Mouse (Mus musculus) forebrain, embryonic 13.5 days (tissue): ENCODE measurements at regions not wholly inside any gene's neighbourhood (a gene's known extent, or its start where the extent isn't known, plus 50 kb on each side); places are given as distances from the start of the nearest gene placed in this dataset.

Source experiments
- ATAC-seq: fragments of 200-750 bp; cut with Nextera tagmentation; 2 replicates; pipeline ENCODE4 v1.8.0; 2017
- H3K27ac ChIP-seq: fragments of 300-500 bp; sonication (generic); 2 replicates; pipeline ENCODE4 v1.5.1; 2015; ENCODE audit warnings: inconsistent platforms, mild to moderate bottlenecking, moderate library complexity
- H3K27me3 ChIP-seq: fragments of 300-500 bp; sonication (generic); 2 replicates; pipeline ENCODE4 v1.6.1; 2015; ENCODE audit warnings: mild to moderate bottlenecking, inconsistent platforms
- H3K36me3 ChIP-seq: fragments of 300-500 bp; sonication (generic); 2 replicates; pipeline ENCODE4 v1.6.1; 2015; ENCODE audit warnings: mild to moderate bottlenecking, inconsistent platforms; ENCODE audit not compliant: poor library complexity, severe bottlenecking
- H3K4me1 ChIP-seq: fragments of 300-500 bp; sonication (generic); 2 replicates; pipeline ENCODE4 v1.6.1; 2015; ENCODE audit warnings: inconsistent platforms
- H3K4me2 ChIP-seq: fragments of 300-500 bp; sonication (generic); 2 replicates; pipeline ENCODE4 v1.6.1; 2015; ENCODE audit warnings: inconsistent platforms, mild to moderate bottlenecking, moderate library complexity
- H3K4me3 ChIP-seq: fragments of 300-500 bp; sonication (generic); 2 replicates; pipeline ENCODE4 v1.5.1; 2015; ENCODE audit warnings: mild to moderate bottlenecking, inconsistent platforms
- H3K9ac ChIP-seq: fragments of 300-500 bp; sonication (generic); 2 replicates; pipeline ENCODE4 v1.6.1; 2015; ENCODE audit warnings: mild to moderate bottlenecking, inconsistent platforms
- H3K9me3 ChIP-seq: fragments of 300-500 bp; sonication (generic); replicated peaks from 2 replicates; pipeline ENCODE4 v1.6.1; 2016; ENCODE audit warnings: inconsistent platforms
- WGBS: fragments of 180-500 bp; shearing (Covaris S2); methylation state at CpG from one replicate; pipeline ENCODE4 v1.1.7; 2015; 5-methylcytosine and 5-hydroxymethylcytosine counted together

DNA sequence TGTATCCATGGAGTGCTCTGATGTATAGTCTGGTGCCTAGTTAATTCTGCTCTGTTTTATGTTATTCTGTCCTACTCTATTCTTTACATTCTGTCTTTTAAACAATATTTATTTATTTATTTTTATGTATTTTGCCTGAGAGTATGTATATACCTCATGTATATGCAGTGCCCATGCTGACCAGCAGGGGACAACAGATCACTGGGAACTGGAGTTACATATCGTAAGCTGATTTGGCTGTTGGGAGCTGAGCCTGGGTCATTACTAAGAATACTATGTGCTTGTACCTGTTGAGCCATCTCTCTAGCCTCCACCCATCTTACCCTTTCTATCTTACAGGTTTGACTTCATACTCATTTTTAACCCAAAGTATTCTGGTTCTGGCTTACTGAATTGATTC, 251.8 kb downstream of the Sec16b start:
- peaks cover 20% of the 10 kb centered on the region for H3K4me1 ChIP-seq
- no peaks in the 10 kb centered on the region for H3K27me3 ChIP-seq
- H3K36me3 ChIP-seq, result no peaks in the 10 kb centered on the region
- no peak overlapping the region for H3K27ac ChIP-seq
- 96% methylated on average over 1 of the region's 1 CpGs for WGBS
- H3K4me3 ChIP-seq, result no peak overlapping the region
- no peak overlapping the region for H3K9ac ChIP-seq
- no peak for ATAC-seq
- H3K4me2 ChIP-seq, result no peak overlapping the region
- no peaks in the 10 kb centered on the region for H3K9me3 ChIP-seq

DNA sequence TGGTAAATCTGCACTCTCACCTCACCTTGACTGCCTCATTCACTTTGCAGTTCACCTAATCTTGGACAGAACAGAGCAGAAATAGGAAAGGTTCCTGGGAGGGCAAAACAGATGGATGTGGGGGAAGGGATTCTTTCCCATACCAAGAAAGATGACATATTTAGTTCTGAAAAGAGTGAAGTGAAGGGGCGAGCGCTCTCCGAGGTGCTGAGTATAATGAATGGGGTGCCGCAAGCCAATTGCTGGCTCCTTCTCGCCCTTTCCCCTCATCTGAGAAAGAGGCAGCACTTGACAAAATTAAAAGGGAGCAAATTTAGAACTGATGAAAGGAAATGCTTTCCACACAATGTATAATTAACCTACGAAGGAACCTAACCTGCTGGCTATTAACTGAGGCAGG, 261.7 kb downstream of the Sec16b start:
- Histone ChIP-seq H3K9ac (no peak overlapping the region), H3K9me3 (no peaks in the 10 kb centered on the region), H3K27me3 (no peaks in the 10 kb centered on the region), H3K36me3 (no peaks in the 10 kb centered on the region), H3K4me2 (no peak overlapping the region), H3K27ac (no peak overlapping the region; the same call in 1 of the 2 replicates), H3K4me3 (no peak overlapping the region), H3K4me1 (peaks cover 15% of the 10 kb centered on the region)
- no peak for ATAC-seq
- WGBS, result 34% methylated on average over 6 of the region's 6 CpGs

DNA sequence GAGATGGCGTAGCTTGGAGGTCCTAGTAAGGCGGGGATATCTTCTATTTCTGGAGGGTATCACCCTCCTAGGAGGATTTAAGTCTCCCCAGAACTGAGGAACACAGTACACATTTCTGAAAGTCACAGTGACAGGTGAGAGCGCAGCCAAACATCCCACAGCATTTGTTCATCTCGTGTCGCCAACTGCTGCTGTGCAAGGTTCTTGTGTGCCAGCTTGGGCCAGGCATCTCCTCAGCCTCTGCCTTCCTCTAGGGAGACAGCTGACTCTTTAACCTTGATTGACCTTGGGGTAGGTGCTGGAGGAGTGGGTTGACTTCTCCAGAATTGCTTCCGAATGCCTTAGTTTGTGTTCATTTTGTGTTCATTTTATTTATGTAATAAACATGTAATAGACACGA, 291.2 kb downstream of the Sec16b start:
- H3K4me2 ChIP-seq, result no peak overlapping the region
- H3K4me3 ChIP-seq, result no peak overlapping the region
- no peaks in the 10 kb centered on the region for H3K27me3 ChIP-seq
- H3K36me3 ChIP-seq, result no peaks in the 10 kb centered on the region
- peaks cover 5% of the 10 kb centered on the region; the same call in 1 of the 2 replicates for H3K4me1 ChIP-seq
- no peaks in the 10 kb centered on the region for H3K9me3 ChIP-seq
- H3K9ac ChIP-seq, result no peak overlapping the region
- no peak for ATAC-seq
- WGBS, result 94% methylated on average over 7 of the region's 7 CpGs
- H3K27ac ChIP-seq, result no peak overlapping the region

DNA sequence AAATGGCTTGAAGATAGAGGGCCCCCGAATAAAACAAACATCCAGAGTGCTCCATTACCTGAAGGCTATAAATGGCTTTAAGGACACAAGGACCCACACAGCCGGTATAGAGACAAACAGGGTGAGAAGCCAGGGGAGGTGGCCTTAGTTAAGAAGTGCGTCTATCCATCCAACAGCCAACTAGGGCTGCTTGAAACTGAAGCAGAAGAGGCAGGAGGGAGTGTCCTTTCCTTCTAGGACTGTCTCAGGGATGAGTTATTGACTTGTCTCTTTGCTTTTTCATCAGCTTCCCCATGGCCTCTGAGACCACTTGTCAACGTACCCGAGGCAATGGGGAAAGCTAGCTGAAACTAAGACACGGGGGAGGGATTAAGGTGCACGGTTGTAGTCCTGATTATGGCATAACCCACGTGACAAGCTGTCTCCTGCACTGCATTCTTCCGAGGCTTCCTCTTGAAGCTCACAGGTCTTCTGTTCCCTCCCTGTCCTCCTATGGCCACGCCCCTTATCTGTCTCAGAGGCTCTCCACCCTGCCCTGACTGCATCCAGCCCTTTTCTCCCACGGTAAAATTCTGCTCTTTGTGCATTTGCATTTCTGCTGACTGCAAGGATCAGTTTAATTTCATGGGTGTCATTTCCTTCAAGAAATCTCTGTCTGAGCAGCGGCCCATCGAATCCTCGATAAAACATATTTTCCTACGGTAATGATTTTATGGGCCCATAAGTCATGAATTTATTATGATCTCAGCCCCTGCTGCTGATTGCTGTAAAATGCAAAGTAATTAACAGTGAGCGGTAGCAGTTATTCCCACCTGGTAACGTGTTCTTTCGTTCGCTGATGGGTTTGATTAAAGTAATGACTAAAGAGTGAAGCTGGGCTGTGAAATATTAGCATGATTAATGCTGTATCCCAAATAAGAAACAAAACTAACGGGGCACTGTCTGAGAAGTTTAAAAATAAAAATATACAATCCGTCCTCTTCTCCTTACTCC, 292.3 kb downstream of the Sec16b start:
- 66% methylated on average over 21 of the region's 21 CpGs for WGBS
- Histone ChIP-seq H3K4me2 (no peak overlapping the region), H3K36me3 (no peaks in the 10 kb centered on the region), H3K9ac (no peak overlapping the region), H3K27me3 (no peaks in the 10 kb centered on the region), H3K4me1 (peaks cover 5% of the 10 kb centered on the region; the same call in 1 of the 2 replicates), H3K4me3 (no peak overlapping the region), H3K9me3 (no peaks in the 10 kb centered on the region), H3K27ac (no peak overlapping the region)
- ATAC-seq, result peak; percentile 50; the same call in 1 of the 2 replicates

DNA sequence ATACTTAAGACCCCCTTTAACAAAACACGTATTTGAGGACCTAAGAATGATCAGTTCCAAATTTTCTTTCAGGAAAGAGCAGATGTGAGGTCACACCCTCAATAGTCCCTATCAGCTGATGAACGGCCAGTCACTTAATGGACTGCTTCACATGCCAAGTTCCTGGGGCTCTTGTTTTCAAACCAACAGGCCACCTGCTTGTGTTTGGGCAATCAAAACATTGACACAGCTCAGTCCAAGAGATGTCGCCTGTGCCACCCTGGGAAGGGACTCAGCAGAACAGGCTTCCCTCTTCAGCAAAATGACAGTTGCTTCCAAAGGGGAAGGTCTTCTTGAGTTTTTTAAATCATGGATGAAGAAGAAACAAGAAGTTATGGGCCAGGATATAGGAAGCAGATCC, 294.6 kb downstream of the Sec16b start:
- Histone ChIP-seq H3K9me3 (no peaks in the 10 kb centered on the region), H3K4me2 (no peak overlapping the region), H3K27me3 (no peaks in the 10 kb centered on the region), H3K4me1 (peaks cover 14% of the 10 kb centered on the region; the same call in 1 of the 2 replicates), H3K4me3 (no peak overlapping the region), H3K27ac (no peak overlapping the region), H3K36me3 (no peaks in the 10 kb centered on the region), H3K9ac (no peak overlapping the region)
- no peak for ATAC-seq
- 77% methylated on average over 3 of the region's 3 CpGs for WGBS

DNA sequence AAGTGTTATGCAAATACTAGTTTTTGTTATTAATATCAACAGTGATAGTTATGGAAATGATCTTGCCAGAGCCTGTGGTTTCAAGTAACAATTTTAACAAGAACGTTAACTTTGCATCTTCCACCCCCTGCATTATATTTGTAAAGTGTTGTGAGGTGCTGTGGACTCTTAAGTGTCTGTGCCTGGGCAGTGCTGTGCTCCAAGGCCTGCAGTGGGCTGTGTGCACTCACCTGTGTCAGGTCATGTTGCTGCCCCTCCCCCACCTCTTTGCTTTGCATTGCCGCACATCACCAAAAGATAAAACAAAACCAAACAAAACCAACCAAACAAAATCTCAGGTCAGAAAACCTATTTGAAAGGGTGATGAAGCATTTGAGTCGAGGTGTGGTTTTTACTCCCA, 297.7 kb downstream of the Sec16b start:
- 71% methylated on average over 3 of the region's 3 CpGs for WGBS
- H3K27me3 ChIP-seq, result no peaks in the 10 kb centered on the region
- H3K27ac ChIP-seq, result no peak overlapping the region
- H3K9me3 ChIP-seq, result no peaks in the 10 kb centered on the region
- H3K4me3 ChIP-seq, result no peak overlapping the region
- ATAC-seq, result no peak
- no peaks in the 10 kb centered on the region for H3K36me3 ChIP-seq
- H3K4me2 ChIP-seq, result no peak overlapping the region
- H3K4me1 ChIP-seq, result 0 out of 2 replicates have a peak, but pooled peaks cover 10% of the 10 kb centered on the region
- no peak overlapping the region for H3K9ac ChIP-seq

DNA sequence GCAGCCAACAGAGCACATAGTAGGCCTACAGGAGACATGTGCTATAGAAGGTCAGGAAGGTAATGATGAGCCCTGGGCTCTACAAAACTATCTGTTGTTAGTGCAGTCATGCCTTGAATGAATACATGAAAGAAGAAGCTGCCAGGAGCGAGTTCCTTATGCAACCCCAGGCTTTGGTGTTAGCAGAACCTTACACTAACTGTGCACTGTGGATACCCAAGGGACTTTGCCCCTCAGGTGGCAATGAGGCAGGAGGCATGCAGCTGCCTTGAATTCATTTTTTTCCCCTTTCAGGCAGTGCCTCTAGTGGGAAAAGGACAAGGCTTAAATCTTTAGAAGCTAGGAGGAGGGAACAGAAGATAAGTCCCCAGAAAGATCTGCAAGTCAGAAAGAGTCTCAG, 299.8 kb downstream of the Sec16b start:
- no peak overlapping the region for H3K9ac ChIP-seq
- H3K27me3 ChIP-seq, result no peaks in the 10 kb centered on the region
- H3K36me3 ChIP-seq, result no peaks in the 10 kb centered on the region
- no peak for ATAC-seq
- H3K4me2 ChIP-seq, result no peak overlapping the region
- no peak overlapping the region for H3K4me3 ChIP-seq
- H3K27ac ChIP-seq, result no peak overlapping the region
- H3K9me3 ChIP-seq, result no peaks in the 10 kb centered on the region
- 93% methylated on average over 1 of the region's 1 CpGs for WGBS
- 0 out of 2 replicates have a peak, but pooled peaks cover 10% of the 10 kb centered on the region for H3K4me1 ChIP-seq

DNA sequence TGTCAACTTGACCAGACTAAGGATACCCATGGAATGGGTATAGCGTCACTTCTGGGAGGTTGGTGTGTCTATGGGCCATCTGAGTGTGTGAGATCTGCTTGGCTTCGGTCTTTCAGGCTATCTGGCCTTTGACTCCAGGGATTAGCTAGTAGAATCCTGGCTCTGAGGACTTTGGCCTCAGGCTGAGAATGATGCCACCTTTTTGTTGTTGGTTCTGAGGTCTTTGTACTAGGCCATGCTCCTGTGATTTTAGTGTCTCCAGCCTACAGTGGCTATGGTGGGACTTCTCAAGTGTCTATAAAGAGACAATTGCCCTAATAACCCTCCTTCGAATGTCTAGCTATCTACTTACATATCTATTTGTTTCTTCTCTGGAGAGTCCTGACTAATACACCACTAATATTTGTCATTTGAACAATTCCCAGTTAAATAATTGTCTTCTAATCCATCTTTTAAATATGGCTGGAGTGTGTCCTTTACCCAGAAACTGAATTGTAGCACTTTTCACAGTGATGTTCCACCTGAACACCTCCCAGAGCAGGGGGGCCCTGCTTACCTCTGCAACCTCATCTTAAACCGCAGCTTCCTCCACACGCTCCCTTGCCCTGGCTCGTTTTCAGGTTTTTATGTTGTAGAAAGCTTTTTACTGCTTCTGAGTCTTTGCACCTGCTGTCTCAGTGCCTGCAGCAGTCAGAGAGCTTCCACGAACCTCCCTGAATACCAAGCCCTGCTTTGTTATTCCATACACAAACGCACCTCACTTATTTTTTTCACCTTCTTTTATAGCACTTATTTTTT, 303.3 kb downstream of the Sec16b start:
- H3K9ac ChIP-seq, result no peak overlapping the region

DNA sequence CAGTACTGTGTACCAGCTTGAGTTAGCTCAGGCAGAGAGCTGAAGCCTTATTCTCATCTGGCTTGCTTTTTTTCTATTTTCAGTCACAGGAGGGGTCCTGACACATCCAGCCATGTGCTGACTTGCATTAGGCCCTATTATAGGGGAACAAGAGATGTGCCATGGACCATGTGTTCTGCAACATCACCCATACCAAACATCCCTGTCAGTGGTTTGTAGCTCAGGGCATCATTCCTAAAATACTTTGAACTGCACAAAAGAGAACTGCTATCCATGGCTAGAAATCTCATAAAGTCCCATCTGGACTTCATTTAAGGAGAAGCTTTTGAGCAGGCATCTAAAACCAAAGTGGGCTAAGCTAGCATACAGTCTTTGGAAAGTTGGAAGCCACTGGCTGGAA, 304.1 kb downstream of the Sec16b start:
- no peaks in the 10 kb centered on the region for H3K9me3 ChIP-seq
- no peak overlapping the region for H3K27ac ChIP-seq
- H3K4me1 ChIP-seq, result 0 out of 2 replicates have a peak, but pooled peaks cover under 1% of the 10 kb centered on the region
- H3K4me3 ChIP-seq, result no peak overlapping the region
- H3K9ac ChIP-seq, result no peak overlapping the region
- no peaks in the 10 kb centered on the region for H3K36me3 ChIP-seq
- no peaks in the 10 kb centered on the region for H3K27me3 ChIP-seq
- no peak overlapping the region for H3K4me2 ChIP-seq
- ATAC-seq, result no peak

More for the DNA sequence above, 303.3 kb downstream of the Sec16b start:
- Histone ChIP-seq H3K4me2 (no peak overlapping the region), H3K4me3 (no peak overlapping the region), H3K36me3 (no peaks in the 10 kb centered on the region), H3K9me3 (no peaks in the 10 kb centered on the region), H3K27me3 (no peaks in the 10 kb centered on the region), H3K27ac (no peak overlapping the region), H3K4me1 (0 out of 2 replicates have a peak, but pooled peaks cover 7% of the 10 kb centered on the region)
- no peak for ATAC-seq
- 74% methylated on average over 8 of the region's 8 CpGs for WGBS

DNA sequence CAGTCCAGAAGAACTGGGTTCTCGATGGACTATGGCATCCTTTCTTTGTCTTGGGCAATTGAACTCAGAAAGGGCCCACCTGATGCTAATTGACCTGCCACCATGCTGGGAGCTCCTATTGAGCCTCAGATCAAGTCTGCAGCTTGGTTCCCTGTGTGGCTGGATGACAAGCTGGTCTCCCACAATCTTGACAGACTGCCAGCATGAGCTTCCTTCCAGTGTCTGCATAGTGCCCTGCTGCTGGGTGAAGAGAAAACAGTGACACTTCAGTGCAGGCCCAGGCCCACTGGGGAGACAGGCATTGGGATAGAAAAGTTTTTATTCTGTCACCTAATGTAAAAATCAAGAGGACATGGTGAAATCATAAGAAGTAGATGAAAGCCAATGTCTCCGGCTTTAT, 321.4 kb downstream of the Sec16b start:
- H3K4me3 ChIP-seq, result no peak overlapping the region
- ATAC-seq, result no peak
- WGBS, result 51% methylated on average over 2 of the region's 2 CpGs

DNA sequence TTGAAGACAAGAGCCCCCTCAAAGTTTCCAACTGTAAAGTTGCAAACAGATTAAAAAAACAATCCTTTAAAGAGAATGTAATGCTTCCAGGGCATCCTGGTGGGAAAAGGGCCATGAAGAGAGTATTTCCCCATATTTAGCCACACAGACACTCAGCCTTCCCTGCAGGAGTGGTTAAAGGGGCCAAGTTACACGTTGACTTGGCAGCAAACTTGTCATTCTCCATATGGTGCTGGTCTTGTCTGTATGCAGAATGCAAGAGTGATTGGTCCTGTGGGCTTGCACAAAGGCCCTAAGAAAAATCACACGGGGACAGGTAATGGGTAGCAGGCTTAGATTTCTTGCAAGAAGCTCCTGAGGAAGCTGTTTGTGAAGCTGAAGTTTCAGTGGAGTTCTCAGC, 325.0 kb downstream of the Sec16b start:
- H3K9me3 ChIP-seq, result no peaks in the 10 kb centered on the region
- no peak overlapping the region for H3K4me3 ChIP-seq
- peaks cover 3% of the 10 kb centered on the region; the same call in 1 of the 2 replicates for H3K4me1 ChIP-seq
- H3K36me3 ChIP-seq, result no peaks in the 10 kb centered on the region
- no peak for ATAC-seq
- no peak overlapping the region for H3K4me2 ChIP-seq
- H3K27me3 ChIP-seq, result no peaks in the 10 kb centered on the region
- no peak overlapping the region for H3K27ac ChIP-seq
- H3K9ac ChIP-seq, result no peak overlapping the region
- WGBS, result 51% methylated on average over 2 of the region's 2 CpGs

More for the DNA sequence above, 321.4 kb downstream of the Sec16b start:
- Histone ChIP-seq H3K36me3 (no peaks in the 10 kb centered on the region), H3K9ac (no peak overlapping the region), H3K4me1 (peaks cover 3% of the 10 kb centered on the region; the same call in 1 of the 2 replicates), H3K4me2 (no peak overlapping the region), H3K9me3 (no peaks in the 10 kb centered on the region), H3K27ac (peak overlapping the region; percentile 6; the same call in 1 of the 2 replicates), H3K27me3 (no peaks in the 10 kb centered on the region)

DNA sequence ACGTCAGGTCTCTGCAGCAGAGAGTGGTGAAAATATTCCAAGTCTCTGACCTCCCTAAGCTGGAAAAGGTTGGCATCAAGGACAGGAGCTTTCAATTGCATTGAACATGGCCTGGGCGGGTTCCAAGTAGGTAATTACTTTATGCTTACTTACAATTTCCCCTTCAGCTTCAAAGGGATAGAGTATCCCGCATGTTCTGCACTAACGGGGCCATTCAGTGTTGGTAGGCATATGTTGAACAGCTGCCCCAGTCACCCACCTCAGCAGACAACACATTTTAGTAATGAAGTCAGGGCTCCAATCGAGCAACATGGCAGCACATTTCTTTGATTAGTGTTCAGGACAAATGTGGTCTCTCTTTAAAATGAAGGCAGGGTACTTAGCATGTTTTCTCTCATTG, 366.2 kb downstream of the Sec16b start:
- WGBS, result 35% methylated on average over 5 of the region's 5 CpGs
- H3K4me3 ChIP-seq, result no peak overlapping the region
- H3K27ac ChIP-seq, result no peak overlapping the region
- H3K36me3 ChIP-seq, result no peaks in the 10 kb centered on the region
- peaks cover 4% of the 10 kb centered on the region; the same call in 1 of the 2 replicates for H3K9me3 ChIP-seq
- ATAC-seq, result peak; percentile 68; the same call in 1 of the 2 replicates
- H3K4me1 ChIP-seq, result peaks cover 10% of the 10 kb centered on the region; the same call in 1 of the 2 replicates
- H3K27me3 ChIP-seq, result no peaks in the 10 kb centered on the region
- H3K9ac ChIP-seq, result no peak overlapping the region
- no peak overlapping the region for H3K4me2 ChIP-seq
